Mouse (Mus musculus): ENCODE measurements around the gene Mrpl52. TPM values are rescaled to one million over a fixed set of nuclear protein-coding genes. Genes with fewer than 3 reads are reported as not detected.
A peak's percentile ranks its signal among the peaks of the same experiment; 100 is the strongest.

Mrpl52 gene
- total RNA-seq, 2 experiments from 2014 or later = 94.8 to 109 TPM

- no peak for DNase-seq (ENCODE audit: low spot score in 2 of 2)
Measured at GRCm38 (mm10) chr14:54409980-54410810, 16.5 kb upstream of the Mrpl52 start.

- DNase-seq (ENCODE audit: low spot score in 2 of 2) = no peak
Measured at GRCm38 (mm10) chr14:54412000-54412576, 14.6 kb upstream of the Mrpl52 start.

- peak in 1 of 2 experiments; percentile 63 for DNase-seq (ENCODE audit: low spot score in 2 of 2)
Measured at GRCm38 (mm10) chr14:54412629-54413170, 14.0 kb upstream of the Mrpl52 start.

GRCm38 (mm10) chr14:54413877-54414700 lies 12.6 kb upstream of the Mrpl52 start:
- no peak for DNase-seq (ENCODE audit: low spot score in 2 of 2)

GRCm38 (mm10) chr14:54415241-54416020 lies 11.3 kb upstream of the Mrpl52 start:
- DNase-seq (ENCODE audit: low spot score in 2 of 2) = no peak

GRCm38 (mm10) chr14:54416229-54416775 lies 10.4 kb upstream of the Mrpl52 start:
- DNase-seq (ENCODE audit: low spot score in 2 of 2) = no peak

GRCm38 (mm10) chr14:54416830-54417229 lies 9.9 kb upstream of the Mrpl52 start:
- DNase-seq (ENCODE audit: low spot score in 2 of 2) = no peak

- DNase-seq (ENCODE audit: low spot score in 2 of 2) = no peak
Measured at GRCm38 (mm10) chr14:54417623-54418081, 9.1 kb upstream of the Mrpl52 start, which contains the start of gene Slc7a7. TSS of gene Slc7a7 (minus strand) at chr14:54417780.

GRCm38 (mm10) chr14:54421014-54421413 lies 5.7 kb upstream of the Mrpl52 start:
- no peak for DNase-seq (ENCODE audit: low spot score in 2 of 2)

- DNase-seq (ENCODE audit: low spot score in 2 of 2) = no peak
Measured at GRCm38 (mm10) chr14:54423406-54423805, 3.3 kb upstream of the Mrpl52 start.

GRCm38 (mm10) chr14:54424634-54425033 lies 2.1 kb upstream of the Mrpl52 start:
- no peak for DNase-seq (ENCODE audit: low spot score in 2 of 2)

GRCm38 (mm10) chr14:54425540-54425939 lies 1.2 kb upstream of the Mrpl52 start:
- DNase-seq (ENCODE audit: low spot score in 2 of 2) = no peak

GRCm38 (mm10) chr14:54426003-54426688 lies 563 bp upstream of the Mrpl52 start:
- DNase-seq (ENCODE audit: low spot score in 2 of 2) = no peak

GRCm38 (mm10) chr14:54427696-54428095 lies 987 bp downstream of the Mrpl52 start:
- DNase-seq (ENCODE audit: low spot score in 2 of 2) = no peak

- no peak for DNase-seq (ENCODE audit: low spot score in 2 of 2)
Measured at GRCm38 (mm10) chr14:54428421-54428820, 1.7 kb downstream of the Mrpl52 start.

- DNase-seq (ENCODE audit: low spot score in 2 of 2) = no peak
Measured at GRCm38 (mm10) chr14:54429332-54430093, 2.8 kb downstream of the Mrpl52 start.

- DNase-seq (ENCODE audit: low spot score in 2 of 2) = no peak
Measured at GRCm38 (mm10) chr14:54430406-54431145, 3.9 kb downstream of the Mrpl52 start.

Measured in layer of hippocampus, adult 18-20 months (tissue).